Mouse (Mus musculus) CH12F3 (cell line): Measurements from ENCODE around the gene Sik1.

Experiments used
- in situ Hi-C: fragments of 300-500 bp; cut with MboI; formaldehyde crosslinking; loops from 2 replicates; pipeline ENCODE4 v1.14.3; 2020; ENCODE audit warnings: low sequenced_read_pairs

Gene Sik1

DNA sequence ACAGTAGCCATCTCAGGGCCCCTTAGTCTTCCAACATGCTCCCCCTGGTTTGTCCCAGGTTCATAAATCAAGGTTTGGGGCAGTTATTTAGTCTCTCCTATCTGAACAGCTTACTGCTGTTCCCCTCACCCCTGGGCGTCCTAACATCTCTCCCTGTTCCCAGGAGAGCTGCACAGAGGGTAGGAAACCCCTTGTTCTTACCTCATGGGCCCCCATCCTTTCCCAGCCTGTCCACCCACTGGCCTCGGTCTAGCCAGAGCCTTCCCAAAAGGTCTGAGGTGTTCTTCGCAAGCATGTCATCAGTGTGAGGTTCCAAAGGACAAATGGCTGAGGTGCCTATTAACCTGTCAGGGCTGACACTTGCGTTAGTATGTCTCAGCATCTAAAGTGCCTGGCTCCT lies 1.6 kb upstream of the Sik1 start:
- in situ Hi-C loops = loop anchor here (5.0 kb wide), 1 partner anchor 165 kb away; no protein-coding TSS in a partner anchor

- in situ Hi-C loops = loop anchor here (5.0 kb wide), 1 partner anchor 166 kb away; no protein-coding TSS in a partner anchor
Measured at GRCm38 (mm10) chr17:31856519-31857160, 1.0 kb upstream of the Sik1 start.

GRCm38 (mm10) chr17:31854770-31855596 lies 621 bp downstream of the Sik1 start:
- in situ Hi-C loops = loop anchor here (5.0 kb wide), 1 partner anchor 167 kb away; no protein-coding TSS in a partner anchor

- in situ Hi-C loops = no loop called here
Measured at GRCm38 (mm10) chr17:31853448-31854188, 2.0 kb downstream of the Sik1 start.

GRCm38 (mm10) chr17:31852782-31853447 lies 2.7 kb downstream of the Sik1 start:
- in situ Hi-C loops = no loop called here

DNA sequence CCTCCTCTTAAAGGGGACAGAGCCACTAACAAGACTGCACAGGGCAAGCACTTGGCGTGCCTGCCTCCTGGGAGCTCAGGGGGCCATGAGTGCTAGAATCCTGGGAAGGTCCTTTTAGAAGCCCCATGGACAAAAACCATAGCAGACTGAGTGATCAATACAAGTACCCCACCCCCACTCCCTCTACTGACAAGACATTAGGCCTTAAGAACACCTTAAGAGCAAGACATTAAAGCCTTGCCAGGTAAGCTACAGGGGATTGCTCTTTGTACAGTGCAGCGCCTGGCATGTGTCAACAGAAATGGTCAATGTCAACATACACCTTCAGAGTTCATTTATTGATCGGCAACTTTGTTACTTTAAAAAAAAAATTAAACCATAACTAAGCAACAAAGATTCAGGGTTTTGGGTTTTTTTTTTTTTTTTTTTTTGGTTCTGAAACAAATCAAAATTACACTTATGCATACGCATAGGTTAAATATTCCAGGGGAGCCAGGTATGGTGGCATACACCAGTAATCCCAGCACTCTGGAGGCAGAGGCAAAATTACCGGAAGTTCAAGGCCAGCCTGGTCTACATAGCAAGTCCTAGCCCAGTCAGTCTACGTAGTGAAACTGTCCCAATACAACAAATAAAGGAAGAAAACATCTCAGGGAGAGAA lies 3.7 kb downstream of the Sik1 start:
- in situ Hi-C loops = no loop called here

DNA sequence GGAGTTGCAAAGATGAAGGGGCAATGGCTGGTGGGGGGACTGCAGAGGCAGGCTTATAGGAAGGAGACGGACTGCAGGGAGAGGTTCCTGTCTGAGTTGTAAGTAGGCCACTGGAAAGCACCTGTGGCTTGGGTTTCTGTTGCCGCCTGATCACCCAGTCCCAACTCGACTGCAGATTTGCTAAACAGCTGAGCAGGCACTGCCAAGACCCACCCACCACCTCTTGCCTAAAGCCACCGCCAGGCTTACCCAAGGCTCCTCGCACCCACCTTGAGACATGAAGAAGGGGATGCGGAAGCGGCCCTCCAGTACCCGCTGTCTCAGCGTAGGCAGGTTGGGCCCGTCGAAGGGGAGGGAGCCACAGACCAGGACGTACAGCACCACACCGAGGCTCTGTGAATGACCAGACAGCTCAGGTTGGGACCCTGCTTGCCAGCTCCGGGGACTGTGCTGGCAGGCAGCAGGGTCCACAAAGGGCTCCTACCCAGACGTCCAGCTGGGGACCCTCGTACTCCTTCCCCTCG lies 5.1 kb downstream of the Sik1 start:
- in situ Hi-C loops = no loop called here

DNA sequence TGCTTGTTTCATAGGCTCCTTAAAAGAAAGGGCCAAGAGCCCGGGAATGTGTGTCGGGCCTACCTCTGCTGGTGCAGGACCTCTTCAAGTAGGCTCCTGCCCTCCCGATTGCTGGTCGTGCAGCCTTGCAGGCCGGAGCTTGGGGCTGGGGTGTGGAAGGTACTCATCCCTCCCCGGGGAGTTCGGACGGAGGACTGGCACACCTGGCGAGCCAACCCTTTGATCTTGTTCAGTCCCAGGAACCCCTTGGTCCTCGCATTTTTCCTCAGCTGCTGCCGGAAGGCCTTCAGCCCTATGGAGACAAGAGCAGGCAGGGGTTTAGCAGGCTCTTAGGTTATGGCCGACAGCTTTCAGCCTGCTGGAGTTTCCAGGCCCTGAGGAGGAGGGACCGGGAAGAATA lies 8.6 kb downstream of the Sik1 start:
- in situ Hi-C loops = loop anchor here (10.0 kb wide), 1 partner anchor 152 kb away; no protein-coding TSS in a partner anchor

GRCm38 (mm10) chr17:31846352-31846751 lies 9.3 kb downstream of the Sik1 start:
- in situ Hi-C loops = loop anchor here (10.0 kb wide), 1 partner anchor 152 kb away; no protein-coding TSS in a partner anchor

GRCm38 (mm10) chr17:31843891-31844290 lies 11.7 kb downstream of the Sik1 start:
- in situ Hi-C loops = loop anchor here (10.0 kb wide), 1 partner anchor 149 kb away; no protein-coding TSS in a partner anchor

DNA sequence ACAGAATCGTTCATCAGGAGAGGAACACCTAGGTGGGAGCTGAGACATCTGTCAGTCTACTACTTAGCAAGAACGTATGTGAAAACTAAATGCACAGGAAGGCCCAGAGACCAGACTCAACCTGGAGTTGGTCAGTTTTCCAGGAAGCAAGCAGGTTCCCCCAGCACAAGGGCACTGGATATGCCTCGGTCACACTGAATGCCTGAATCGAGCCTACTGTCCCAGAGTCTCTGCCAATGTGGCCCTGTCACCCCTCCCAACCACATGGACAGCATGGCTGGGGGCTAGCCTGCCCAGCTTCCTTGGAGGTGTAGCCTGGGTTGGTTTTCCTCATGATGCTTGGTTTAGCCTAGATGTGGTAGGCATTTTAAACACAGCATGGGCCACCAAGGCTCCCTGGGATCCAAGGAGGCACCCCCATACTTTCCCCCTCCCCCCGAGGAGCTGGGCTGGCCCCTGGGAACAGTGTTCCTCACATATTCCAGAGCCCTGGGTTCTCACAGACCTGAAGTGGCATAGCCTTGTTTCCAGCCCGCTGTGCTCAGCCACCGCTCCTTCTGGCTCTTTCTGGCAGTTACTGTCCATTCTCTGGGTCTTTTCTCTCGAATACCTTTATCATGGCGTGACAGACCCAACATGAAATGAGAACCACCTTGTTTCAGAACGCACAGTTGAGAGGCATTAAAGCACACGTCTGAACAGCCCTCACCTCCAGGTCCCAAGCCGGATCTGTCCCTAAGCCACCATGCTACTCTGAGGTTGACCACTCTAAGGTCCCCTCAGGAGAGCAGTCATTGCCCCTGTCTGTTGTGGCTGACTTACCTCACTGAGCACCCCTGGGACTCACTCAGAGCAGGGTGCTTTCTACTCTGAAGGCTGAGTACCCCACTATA lies 12.4 kb downstream of the Sik1 start:
- in situ Hi-C loops = loop anchor here (10.0 kb wide), 1 partner anchor 148 kb away; no protein-coding TSS in a partner anchor

DNA sequence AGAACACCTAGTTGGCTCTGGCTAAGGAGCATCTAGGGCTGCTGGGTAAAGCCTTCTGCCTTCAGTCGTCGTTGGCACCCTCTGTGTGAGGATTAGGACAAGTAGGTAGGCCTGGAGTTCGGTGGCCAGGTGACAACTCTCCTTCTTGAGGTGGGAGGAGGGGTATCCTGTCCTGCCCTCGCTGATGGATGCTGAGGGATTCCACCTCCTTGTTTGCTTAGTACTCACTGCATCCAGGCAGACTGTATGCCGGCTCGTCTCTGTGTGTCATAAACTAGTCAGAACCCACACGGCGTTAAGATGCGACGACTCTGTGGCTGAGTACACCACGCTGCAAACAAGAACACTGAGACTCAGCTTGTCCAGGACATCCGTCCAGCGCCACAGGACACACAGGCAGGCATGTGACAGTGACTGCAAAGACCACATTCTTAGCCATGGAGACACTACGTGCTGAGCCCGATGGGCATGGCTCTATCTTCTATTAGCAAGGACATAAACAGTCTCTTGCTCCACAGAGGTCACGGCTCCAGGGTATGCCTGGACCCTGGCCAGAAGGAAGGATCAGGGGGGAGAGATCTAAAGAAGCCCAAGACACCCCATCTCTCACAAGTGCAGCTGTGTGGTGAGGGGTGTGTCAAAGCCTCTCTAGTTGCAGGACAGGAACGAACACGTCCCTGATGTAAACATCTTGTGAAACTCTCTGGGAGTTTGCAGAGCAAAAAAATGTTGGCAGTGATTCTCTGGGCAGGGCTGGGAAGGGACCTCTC lies 13.6 kb downstream of the Sik1 start:
- in situ Hi-C loops = loop anchor here (10.0 kb wide), 1 partner anchor 147 kb away; no protein-coding TSS in a partner anchor

DNA sequence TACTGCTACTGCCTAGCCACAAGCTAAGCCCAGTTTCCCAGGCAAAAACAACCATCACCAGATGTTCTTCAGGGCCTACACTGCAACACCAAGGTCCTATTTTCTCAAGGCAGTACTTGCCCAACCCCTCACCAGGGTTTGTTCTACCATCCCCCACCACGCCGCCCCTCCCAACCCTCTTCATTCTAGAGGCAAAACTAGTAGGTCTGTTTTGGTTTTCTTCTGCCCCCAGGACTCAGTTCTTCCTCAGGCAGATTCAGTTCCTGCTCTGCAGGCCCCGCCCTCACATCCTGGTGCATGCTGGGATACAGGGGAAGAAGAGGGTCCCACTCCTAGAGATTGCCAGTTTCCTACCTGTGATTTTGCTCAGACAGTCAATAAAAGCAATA lies 14.2 kb downstream of the Sik1 start:
- in situ Hi-C loops = loop anchor here (10.0 kb wide), 1 partner anchor 147 kb away; no protein-coding TSS in a partner anchor

- in situ Hi-C loops = loop anchor here (10.0 kb wide), 1 partner anchor 146 kb away; no protein-coding TSS in a partner anchor
Measured at GRCm38 (mm10) chr17:31840423-31841003, 15.1 kb downstream of the Sik1 start.

GRCm38 (mm10) chr17:31836772-31837171 lies 18.8 kb downstream of the Sik1 start:
- in situ Hi-C loops = no loop called here

DNA sequence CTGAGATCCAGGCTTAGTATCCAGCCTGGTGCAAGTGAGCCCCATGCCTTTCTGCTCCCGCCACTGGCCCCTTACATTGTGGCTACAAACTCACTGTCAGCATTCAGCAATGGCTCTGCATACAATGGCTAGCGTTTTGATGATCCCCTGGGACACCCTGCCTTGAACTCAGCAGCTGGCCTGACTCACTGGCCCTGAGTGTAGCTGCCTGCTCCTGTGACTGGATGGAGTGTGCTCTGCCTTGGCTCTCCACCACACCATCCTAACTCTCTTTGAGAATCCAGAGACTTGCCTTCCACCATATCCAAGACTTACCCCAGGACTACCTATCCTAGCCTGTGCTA lies 19.4 kb downstream of the Sik1 start:
- in situ Hi-C loops = no loop called here

DNA sequence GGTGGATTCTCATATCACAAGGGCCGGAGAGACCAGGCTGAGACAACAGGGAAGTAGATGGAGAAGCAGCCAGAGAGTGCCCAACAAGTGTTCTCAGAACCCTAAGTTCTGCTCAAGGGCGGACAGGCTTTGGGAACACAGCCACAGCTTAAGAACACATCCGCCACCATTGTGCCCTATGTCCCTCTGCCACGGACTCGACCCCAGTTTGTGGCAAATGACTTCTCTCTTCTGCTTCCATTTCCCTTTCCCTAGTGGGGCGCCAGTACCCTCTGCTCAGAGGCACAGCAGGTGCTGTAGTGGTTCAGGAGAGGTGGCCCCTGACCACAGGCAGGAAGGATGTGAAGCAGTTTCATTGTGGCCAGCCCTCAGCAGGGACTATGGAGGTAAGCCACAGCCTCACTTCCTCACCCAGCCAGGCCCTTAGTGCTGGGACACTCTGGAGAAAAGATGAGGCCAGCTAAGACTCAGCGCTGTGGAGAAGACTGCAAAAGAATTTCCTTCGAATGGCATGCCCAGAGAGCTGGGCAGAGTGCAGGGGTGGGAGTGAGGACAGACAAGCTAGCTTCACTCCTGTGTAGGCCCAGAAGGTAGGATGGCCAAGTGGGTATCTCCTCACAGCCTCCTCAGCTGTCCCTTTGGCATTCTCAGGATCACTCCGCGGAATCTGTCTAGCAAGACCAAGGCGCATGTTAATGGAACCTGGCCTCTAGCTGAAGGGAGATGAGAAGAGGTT lies 19.9 kb downstream of the Sik1 start:
- in situ Hi-C loops = no loop called here
